Mouse (Mus musculus) limb, embryonic 14.5 days (tissue): ENCODE measurements around the gene Nup107. TPM values are rescaled to one million over a fixed set of nuclear protein-coding genes. Genes with fewer than 3 reads are reported as not detected.

Experiments used
- ATAC-seq: fragments of 200-750 bp; cut with Nextera tagmentation; 2 replicates; pipeline ENCODE4 v1.8.0; 2017; ENCODE audit warnings: low read depth, moderate number of reproducible peaks, moderate TSS enrichment; ENCODE audit not compliant: low FRiP score
- DNase-seq: peaks from one replicate; pipeline ENCODE4 v3.0.0-alpha.2; 2015; ENCODE audit warnings: low spot score
- H3K27ac ChIP-seq: fragments of 300-500 bp; sonication (generic); replicated peaks from 2 replicates; pipeline ENCODE4 v1.5.1; 2014; ENCODE audit warnings: low read depth, mild to moderate bottlenecking, low read length, moderate library complexity, mixed read lengths
- H3K27me3 ChIP-seq: fragments of 300-500 bp; sonication (generic); 2 replicates; pipeline ENCODE4 v1.6.1; 2014; ENCODE audit warnings: low read length, mixed read lengths; ENCODE audit not compliant: control insufficient read depth, insufficient read depth
- H3K36me3 ChIP-seq: fragments of 300-500 bp; sonication (generic); 2 replicates; pipeline ENCODE4 v1.6.1; 2014; ENCODE audit warnings: mild to moderate bottlenecking, low read length, moderate library complexity, mixed read lengths; ENCODE audit not compliant: control insufficient read depth, insufficient read depth
- H3K4me1 ChIP-seq: fragments of 300-500 bp; sonication (generic); 2 replicates; pipeline ENCODE4 v1.6.1; 2014; ENCODE audit warnings: antibody characterized with exemption, low read length, mixed read lengths; ENCODE audit not compliant: control insufficient read depth, insufficient read depth
- H3K4me2 ChIP-seq: fragments of 300-500 bp; sonication (generic); replicated peaks from 2 replicates; pipeline ENCODE4 v1.6.1; 2014; ENCODE audit warnings: low read depth, mild to moderate bottlenecking, low read length, moderate library complexity; ENCODE audit not compliant: severe bottlenecking
- H3K4me3 ChIP-seq: fragments of 300-500 bp; sonication (generic); replicated peaks from 2 replicates; pipeline ENCODE4 v1.5.1; 2014; ENCODE audit warnings: low read length
- H3K9ac ChIP-seq: fragments of 300-500 bp; sonication (generic); 2 replicates; pipeline ENCODE4 v1.6.1; 2014; ENCODE audit warnings: mild to moderate bottlenecking, low read depth, low read length, moderate library complexity; ENCODE audit not compliant: severe bottlenecking
- H3K9me3 ChIP-seq: fragments of 300-500 bp; sonication (generic); 2 replicates; pipeline ENCODE4 v1.6.1; 2016; ENCODE audit warnings: low read length; ENCODE audit not compliant: control insufficient read depth
- POLR2A ChIP-seq: fragments of 200-500 bp; IDR thresholded peaks from 2 replicates; pipeline ENCODE4 v1.8.0; 2012; ENCODE audit warnings: inconsistent platforms, mild to moderate bottlenecking, moderate library complexity, borderline replicate concordance; ENCODE audit not compliant: insufficient read depth, insufficient read length; ENCODE audit errors: extremely low read depth
- WGBS: fragments of 180-500 bp; shearing (Covaris S2); extraction: QIAGEN DNeasy Blood & Tissue Kit; methylation state at CpG from one replicate; pipeline ENCODE4 v1.1.7; 2014; 5-methylcytosine and 5-hydroxymethylcytosine counted together
- polyA plus RNA-seq, 2 experiments: library from polyadenylated mRNA; depleted of rRNA in 1 of 2; stranded (reverse) in 1 of 2; unstranded in 1 of 2; fragments of >200 nt; fragmentation: Nextera tagmentation in 1 of 2; extraction: Ambion mirVana in 1 of 2; gene quantifications; 2 replicates each; pipeline versions ENCODE4 v1.2.1 to v1.2.3; 2012 to 2014

The Nup107 gene
- polyA plus RNA-seq, 2 experiments = 53.4 to 61.2 TPM

- Histone ChIP-seq H3K4me3 (no peak overlapping the region), H3K4me1 (no peaks in the 10 kb centered on the region), H3K36me3 (peaks cover 78% of the 10 kb centered on the region), H3K27ac (no peak overlapping the region), H3K4me2 (no peak overlapping the region), H3K9ac (no peak overlapping the region), H3K9me3 (no peaks in the 10 kb centered on the region), H3K27me3 (no peaks in the 10 kb centered on the region)
- no peak for TF ChIP-seq POLR2A
- DNase-seq (no peak), ATAC-seq (no peak)
- WGBS = 94% methylated on average over 18 of the region's 18 CpGs
These were observed 22.0 kb downstream of the Nup107 start for GRCm38 (mm10) chr10:117770286-117771130.

GRCm38 (mm10) chr10:117769541-117770285, 22.8 kb downstream of the Nup107 start:
- H3K36me3 ChIP-seq = peaks cover 79% of the 10 kb centered on the region
- TF ChIP-seq POLR2A = no peak
- WGBS = 94% methylated on average over 9 of the region's 9 CpGs

DNA sequence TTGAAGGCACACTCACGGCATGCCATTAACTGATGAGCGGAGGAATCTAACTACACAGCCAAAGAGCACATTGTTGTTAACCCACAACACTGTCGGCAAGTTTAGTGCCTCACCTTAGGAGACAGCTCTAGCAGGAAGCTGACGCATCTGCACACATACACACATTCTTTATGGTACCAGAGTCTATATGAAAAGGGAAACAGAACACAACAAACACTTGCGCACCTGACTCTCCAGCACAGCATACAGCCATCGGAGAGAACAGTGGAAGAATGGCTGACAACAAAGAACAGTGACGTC, 24.4 kb downstream of the Nup107 start:
- Histone ChIP-seq H3K9ac (no peak overlapping the region), H3K27ac (no peak overlapping the region), H3K36me3 (peaks cover 77% of the 10 kb centered on the region), H3K4me3 (no peak overlapping the region), H3K27me3 (no peaks in the 10 kb centered on the region), H3K4me1 (no peaks in the 10 kb centered on the region), H3K4me2 (no peak overlapping the region), H3K9me3 (no peaks in the 10 kb centered on the region)
- ATAC-seq (no peak), DNase-seq (no peak)
- WGBS = 88% methylated on average over 7 of the region's 7 CpGs
- no peak for TF ChIP-seq POLR2A

More at GRCm38 (mm10) chr10:117769541-117770285, 22.8 kb downstream of the Nup107 start:
- Histone ChIP-seq H3K4me2 (no peak overlapping the region), H3K9me3 (no peaks in the 10 kb centered on the region), H3K4me3 (no peak overlapping the region), H3K27me3 (no peaks in the 10 kb centered on the region), H3K27ac (no peak overlapping the region), H3K4me1 (no peaks in the 10 kb centered on the region), H3K9ac (no peak overlapping the region)
- DNase-seq (no peak), ATAC-seq (no peak)

- Histone ChIP-seq H3K4me2 (no peak overlapping the region), H3K9ac (no peak overlapping the region), H3K9me3 (no peaks in the 10 kb centered on the region), H3K27ac (no peak overlapping the region), H3K4me3 (no peak overlapping the region), H3K27me3 (no peaks in the 10 kb centered on the region), H3K4me1 (no peaks in the 10 kb centered on the region), H3K36me3 (peaks cover 76% of the 10 kb centered on the region)
- TF ChIP-seq POLR2A = no peak
- DNase-seq (no peak), ATAC-seq (no peak)
- 87% methylated on average over 10 of the region's 10 CpGs for WGBS
These were observed 25.0 kb downstream of the Nup107 start for GRCm38 (mm10) chr10:117767286-117768140.

- Histone ChIP-seq H3K27ac (no peak overlapping the region), H3K4me3 (no peak overlapping the region), H3K36me3 (peaks cover 77% of the 10 kb centered on the region), H3K9me3 (no peaks in the 10 kb centered on the region), H3K9ac (no peak overlapping the region), H3K27me3 (no peaks in the 10 kb centered on the region), H3K4me2 (no peak overlapping the region), H3K4me1 (no peaks in the 10 kb centered on the region)
- WGBS = 97% methylated on average over 5 of the region's 5 CpGs
- no peak for TF ChIP-seq POLR2A
- no peak for DNase-seq
- no peak for ATAC-seq
These were observed 25.7 kb downstream of the Nup107 start for GRCm38 (mm10) chr10:117766896-117767160.
